Mouse (Mus musculus): ENCODE data around the gene Zfyve19. TPM values are rescaled to one million over a fixed set of nuclear protein-coding genes. Genes with fewer than 3 reads are reported as not detected.
A peak's percentile ranks its signal among the peaks of the same experiment; 100 is the strongest.

The Zfyve19 gene
- 41.2 and 50.7 TPM in 2 replicates for polyA plus RNA-seq (2012; ENCODE audit: insufficient read depth, insufficient read length, missing spikeins)

DNA sequence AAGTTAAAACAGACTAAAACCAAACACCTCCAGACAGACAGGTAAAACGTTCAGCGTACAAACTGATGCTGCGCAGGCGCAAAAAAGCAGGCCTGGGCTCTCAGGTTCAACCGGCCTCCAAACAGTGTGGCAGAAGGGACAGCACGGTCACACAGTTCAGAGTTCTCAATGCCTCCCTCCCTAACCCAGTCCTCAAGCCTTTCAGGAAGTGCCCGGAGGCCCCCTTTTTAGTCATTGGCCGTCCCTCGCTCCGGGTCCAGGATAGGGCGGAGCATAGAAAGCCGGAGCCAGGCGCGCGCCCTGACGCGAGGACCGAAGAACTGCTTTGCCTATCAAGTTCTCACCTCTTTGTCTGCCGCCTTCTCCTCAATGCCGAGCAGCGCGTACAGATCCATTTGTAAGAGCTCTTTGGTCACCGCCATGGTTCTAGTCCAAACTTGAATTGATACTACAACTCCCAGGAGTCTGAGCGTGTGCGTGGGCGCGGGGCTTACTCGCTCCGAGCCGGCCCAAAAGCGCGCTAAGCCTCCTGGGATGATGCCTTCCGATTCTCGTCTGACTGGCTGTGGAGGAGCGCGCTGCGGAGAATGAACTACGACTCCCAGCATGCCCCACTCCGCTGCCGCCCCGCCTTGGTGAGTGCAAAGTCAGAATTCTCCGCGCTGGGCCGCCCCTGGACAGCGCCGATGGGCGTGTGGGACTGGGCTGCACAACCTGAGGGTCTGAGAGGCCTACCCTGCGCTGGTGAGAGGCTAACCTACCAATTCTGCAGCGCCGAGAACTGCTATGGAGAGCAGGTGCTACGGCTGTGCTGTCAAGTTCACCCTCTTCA lies at the start of gene Zfyve19, which contains the start of gene Dnajc17:
Gene Zfyve19 (plus strand): TSS at position 274 of the 832 bp plus-strand sequence.
Gene Dnajc17 (minus strand): TSS at position 452 of the 832 bp plus-strand sequence.
- Histone ChIP-seq H3K4me3 (ENCODE audit: insufficient read depth, low read length) (peak within 1 kb of the TSS; percentile 88), H3K4me1 (ENCODE audit: control insufficient read depth, insufficient read depth, low read length) (peaks cover 13% of the 10 kb centered on the region), H3K27ac (ENCODE audit: insufficient read depth, low read depth, low read length) (peak within 1 kb of the TSS; percentile 87)
- TF ChIP-seq CTCF (IDR thresholded peaks at IDR 0.05; ENCODE audit: low read depth, low read length) (no peak), POLR2A (IDR thresholded peaks at IDR 0.05; ENCODE audit: borderline replicate concordance, low read depth, low read length) (no peak)

DNA sequence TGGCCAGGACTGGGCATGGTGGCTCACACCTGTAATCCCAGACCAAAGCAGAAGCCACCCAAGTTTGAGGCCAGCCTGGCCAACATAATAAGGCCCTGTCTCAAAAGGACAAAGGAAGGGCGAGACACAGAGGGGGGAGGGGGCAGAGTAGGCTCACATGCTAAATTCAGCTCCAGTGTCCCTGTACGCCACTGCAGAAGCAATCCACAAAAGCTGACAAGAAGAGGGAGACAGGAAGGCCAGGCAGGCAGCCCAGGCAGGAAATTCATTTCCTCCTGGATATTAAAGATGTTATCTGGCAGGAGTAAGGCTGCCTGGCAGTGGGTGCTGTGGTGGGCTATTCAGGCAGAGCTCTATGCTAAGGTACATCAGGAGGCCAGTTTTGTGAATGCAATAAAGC lies 47.2 kb upstream of the Zfyve19 start:
- no peak overlapping the region for H3K27ac ChIP-seq (ENCODE audit: insufficient read depth, low read depth, low read length)
- TF ChIP-seq POLR2A (IDR thresholded peaks at IDR 0.05; ENCODE audit: borderline replicate concordance, low read depth, low read length), result no peak
- TF ChIP-seq CTCF (IDR thresholded peaks at IDR 0.05; ENCODE audit: low read depth, low read length), result no peak
- H3K4me3 ChIP-seq (ENCODE audit: insufficient read depth, low read length), result no peak overlapping the region

GRCm38 (mm10) chr2:119163135-119163534 lies 45.3 kb upstream of the Zfyve19 start:
- TF ChIP-seq POLR2A (IDR thresholded peaks at IDR 0.05; ENCODE audit: borderline replicate concordance, low read depth, low read length), result no peak
- no peak for TF ChIP-seq CTCF (IDR thresholded peaks at IDR 0.05; ENCODE audit: low read depth, low read length)
- H3K27ac ChIP-seq (ENCODE audit: insufficient read depth, low read depth, low read length), result no peak overlapping the region
- H3K4me1 ChIP-seq (ENCODE audit: control insufficient read depth, insufficient read depth, low read length), result peaks cover 15% of the 10 kb centered on the region
- H3K4me3 ChIP-seq (ENCODE audit: insufficient read depth, low read length), result no peak overlapping the region

More for the DNA sequence above, 47.2 kb upstream of the Zfyve19 start:
- H3K4me1 ChIP-seq (ENCODE audit: control insufficient read depth, insufficient read depth, low read length), result peaks cover 12% of the 10 kb centered on the region

DNA sequence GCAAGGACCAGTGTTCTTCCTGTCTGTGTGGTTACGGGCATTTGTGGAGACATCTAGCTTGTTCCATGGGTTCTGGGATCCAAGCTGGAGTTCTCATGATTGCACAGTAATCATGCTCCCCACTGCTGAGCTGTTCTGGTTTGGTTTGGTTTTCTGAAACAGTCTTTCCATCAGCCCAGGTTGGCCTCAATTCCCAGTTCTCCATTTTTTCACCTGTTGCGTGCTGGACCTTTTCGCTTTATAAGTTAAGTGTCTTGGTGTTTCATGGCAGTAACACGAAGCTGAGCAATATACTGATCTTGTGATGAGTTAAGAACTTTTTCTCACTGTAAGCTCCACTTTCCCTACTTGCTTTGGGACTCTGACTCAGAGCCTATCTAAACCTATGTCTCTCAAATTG lies 44.4 kb upstream of the Zfyve19 start:
- no peak overlapping the region for H3K4me3 ChIP-seq (ENCODE audit: insufficient read depth, low read length)
- no peak overlapping the region for H3K27ac ChIP-seq (ENCODE audit: insufficient read depth, low read depth, low read length)
- H3K4me1 ChIP-seq (ENCODE audit: control insufficient read depth, insufficient read depth, low read length), result peaks cover 15% of the 10 kb centered on the region
- TF ChIP-seq POLR2A (IDR thresholded peaks at IDR 0.05; ENCODE audit: borderline replicate concordance, low read depth, low read length), result no peak
- TF ChIP-seq CTCF (IDR thresholded peaks at IDR 0.05; ENCODE audit: low read depth, low read length), result no peak

GRCm38 (mm10) chr2:119165401-119165800 lies 43.0 kb upstream of the Zfyve19 start:
- Histone ChIP-seq H3K4me1 (ENCODE audit: control insufficient read depth, insufficient read depth, low read length) (peaks cover 24% of the 10 kb centered on the region), H3K4me3 (ENCODE audit: insufficient read depth, low read length) (no peak overlapping the region), H3K27ac (ENCODE audit: insufficient read depth, low read depth, low read length) (no peak overlapping the region)
- no peak for TF ChIP-seq POLR2A (IDR thresholded peaks at IDR 0.05; ENCODE audit: borderline replicate concordance, low read depth, low read length)
- no peak for TF ChIP-seq CTCF (IDR thresholded peaks at IDR 0.05; ENCODE audit: low read depth, low read length)

DNA sequence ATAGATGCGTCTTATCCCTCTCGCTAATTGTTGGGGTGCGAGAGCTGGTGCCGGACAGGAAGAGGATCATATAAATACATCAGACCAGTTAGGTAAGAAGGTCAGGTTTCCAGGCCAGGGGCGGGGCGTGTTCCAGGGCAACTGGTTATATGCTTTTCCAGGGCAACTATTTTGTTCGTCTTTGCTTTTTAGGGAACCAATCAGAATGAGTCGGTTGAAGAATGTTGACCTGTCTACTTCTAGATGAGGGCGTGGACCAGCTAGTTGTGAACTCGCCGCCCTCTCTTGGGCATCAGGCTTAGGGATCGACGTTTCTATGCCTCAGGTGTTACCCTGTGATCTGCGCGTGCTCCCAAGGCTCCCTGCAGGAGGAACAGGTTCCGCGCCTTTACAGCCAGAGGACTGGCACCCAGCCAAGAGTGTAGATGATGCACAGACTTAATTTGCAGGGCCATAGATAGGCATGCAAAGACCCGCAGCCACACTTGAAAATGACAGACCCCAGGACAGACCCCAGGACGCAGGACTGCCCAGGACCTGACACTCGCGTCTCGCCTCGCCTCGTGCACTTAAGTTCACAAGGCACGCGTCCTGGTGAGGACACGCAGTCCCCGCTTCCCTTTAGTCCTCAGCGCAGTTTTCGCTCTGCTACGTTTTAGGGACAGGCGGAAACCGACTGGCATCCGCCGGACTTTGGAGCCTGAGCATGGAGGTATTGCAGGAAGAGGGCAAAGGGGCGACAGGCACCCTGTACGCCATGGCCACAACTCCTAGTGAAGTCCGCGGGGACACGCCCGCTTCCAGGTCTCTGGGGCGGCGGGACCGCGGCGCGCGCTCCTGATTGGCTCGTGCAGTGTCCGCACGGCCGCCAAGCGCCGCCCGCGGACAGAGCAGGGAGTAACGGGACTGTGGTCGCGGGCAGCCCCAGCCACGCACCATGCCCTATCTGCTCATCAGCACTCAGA lies 41.2 kb upstream of the Zfyve19 start, which contains the start of gene Gchfr:
Gene Gchfr (plus strand): TSS at position 873 of the 965 bp plus-strand sequence.
- TF ChIP-seq POLR2A (IDR thresholded peaks at IDR 0.05; ENCODE audit: borderline replicate concordance, low read depth, low read length) (no peak), CTCF (IDR thresholded peaks at IDR 0.05; ENCODE audit: low read depth, low read length) (no peak)
- Histone ChIP-seq H3K4me1 (ENCODE audit: control insufficient read depth, insufficient read depth, low read length) (peaks cover 26% of the 10 kb centered on the region), H3K4me3 (ENCODE audit: insufficient read depth, low read length) (peak within 1 kb of the TSS; percentile 61), H3K27ac (ENCODE audit: insufficient read depth, low read depth, low read length) (no peak within 1 kb of the TSS)

DNA sequence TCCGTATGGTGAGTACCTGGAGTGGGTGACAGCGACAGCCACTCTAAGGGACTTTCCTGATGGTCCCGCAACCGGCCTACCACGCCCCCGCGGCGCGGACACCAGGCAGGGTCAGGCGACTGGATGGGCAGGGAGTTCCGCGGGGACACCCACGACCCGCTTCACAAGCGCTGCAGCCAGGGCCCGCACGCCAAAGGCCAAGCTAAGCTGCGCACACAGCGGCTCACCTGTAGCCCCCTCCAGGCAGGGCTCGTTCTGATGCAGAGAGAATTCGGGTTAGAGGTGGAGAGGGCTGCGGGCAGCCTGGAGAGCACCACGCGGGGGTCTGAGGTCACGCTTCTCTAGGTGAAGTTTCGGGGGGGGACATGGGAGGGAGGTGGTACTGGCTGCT lies 40.6 kb upstream of the Zfyve19 start:
- H3K4me3 ChIP-seq (ENCODE audit: insufficient read depth, low read length), result peak overlapping the region; percentile 61
- no peak overlapping the region for H3K27ac ChIP-seq (ENCODE audit: insufficient read depth, low read depth, low read length)
- H3K4me1 ChIP-seq (ENCODE audit: control insufficient read depth, insufficient read depth, low read length), result peaks cover 29% of the 10 kb centered on the region
- TF ChIP-seq POLR2A (IDR thresholded peaks at IDR 0.05; ENCODE audit: borderline replicate concordance, low read depth, low read length) (no peak), CTCF (IDR thresholded peaks at IDR 0.05; ENCODE audit: low read depth, low read length) (no peak)

GRCm38 (mm10) chr2:119170282-119170681 lies 38.1 kb upstream of the Zfyve19 start:
- no peak overlapping the region for H3K4me3 ChIP-seq (ENCODE audit: insufficient read depth, low read length)
- peaks cover 28% of the 10 kb centered on the region for H3K4me1 ChIP-seq (ENCODE audit: control insufficient read depth, insufficient read depth, low read length)
- TF ChIP-seq POLR2A (IDR thresholded peaks at IDR 0.05; ENCODE audit: borderline replicate concordance, low read depth, low read length) (no peak), CTCF (IDR thresholded peaks at IDR 0.05; ENCODE audit: low read depth, low read length) (no peak)
- no peak overlapping the region for H3K27ac ChIP-seq (ENCODE audit: insufficient read depth, low read depth, low read length)

DNA sequence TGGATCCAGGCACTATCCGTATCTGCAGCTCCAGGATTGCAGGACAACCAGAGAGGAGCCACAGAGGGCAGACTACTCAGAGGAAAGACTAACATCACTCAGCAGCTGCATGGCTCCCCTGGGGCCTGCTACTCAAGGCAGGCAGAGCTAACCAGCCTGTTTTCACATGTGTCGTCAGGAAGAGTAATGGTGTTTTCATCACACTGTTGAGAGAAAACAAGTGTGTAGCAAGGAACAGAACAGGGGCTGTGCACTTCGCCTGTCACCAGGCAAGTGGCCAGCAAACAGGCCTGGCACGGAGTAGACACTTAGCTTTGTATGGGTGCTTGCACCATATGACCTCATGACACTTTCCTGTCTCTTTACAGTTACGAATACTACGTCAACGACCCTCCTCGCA lies 36.8 kb upstream of the Zfyve19 start:
- Histone ChIP-seq H3K4me3 (ENCODE audit: insufficient read depth, low read length) (no peak overlapping the region), H3K4me1 (ENCODE audit: control insufficient read depth, insufficient read depth, low read length) (peaks cover 27% of the 10 kb centered on the region), H3K27ac (ENCODE audit: insufficient read depth, low read depth, low read length) (no peak overlapping the region)
- TF ChIP-seq CTCF (IDR thresholded peaks at IDR 0.05; ENCODE audit: low read depth, low read length), result no peak
- TF ChIP-seq POLR2A (IDR thresholded peaks at IDR 0.05; ENCODE audit: borderline replicate concordance, low read depth, low read length), result no peak

Measured in bone marrow macrophage, adult 2 months (primary cell).